Mouse (Mus musculus) neural tube, embryonic 14.5 days (tissue): Measurements from ENCODE around the gene Csnk1d. TPM values are rescaled to one million over a fixed set of nuclear protein-coding genes. Genes with fewer than 3 reads are reported as not detected.

Experiments
- ATAC-seq: fragments of 200-750 bp; cut with Nextera tagmentation; 2 replicates; pipeline ENCODE4 v1.8.0; 2017; ENCODE audit warnings: low read depth, mild to moderate bottlenecking, moderate TSS enrichment, moderate library complexity
- H3K27ac ChIP-seq: fragments of 300-500 bp; sonication (generic); 2 replicates; pipeline ENCODE4 v1.5.1; 2014; ENCODE audit warnings: low read depth, mild to moderate bottlenecking, control low read depth, low read length, moderate library complexity, mixed read lengths
- H3K27me3 ChIP-seq: fragments of 300-500 bp; sonication (generic); 2 replicates; pipeline ENCODE4 v1.6.1; 2014; ENCODE audit warnings: low read length; ENCODE audit not compliant: control insufficient read depth, insufficient read depth
- H3K36me3 ChIP-seq: fragments of 300-500 bp; sonication (generic); 2 replicates; pipeline ENCODE4 v1.6.1; 2014; ENCODE audit warnings: low read length, mixed read lengths; ENCODE audit not compliant: control insufficient read depth, insufficient read depth
- H3K4me1 ChIP-seq: fragments of 300-500 bp; sonication (generic); 2 replicates; pipeline ENCODE4 v1.6.1; 2014; ENCODE audit warnings: low read length; ENCODE audit not compliant: control insufficient read depth, insufficient read depth
- H3K4me2 ChIP-seq: fragments of 300-500 bp; sonication (generic); 2 replicates; pipeline ENCODE4 v1.6.1; 2014; ENCODE audit warnings: mild to moderate bottlenecking, low read depth, low read length, control low read depth
- H3K4me3 ChIP-seq: fragments of 300-500 bp; sonication (generic); 2 replicates; pipeline ENCODE4 v1.5.1; 2014; ENCODE audit warnings: low read depth, low read length, control low read depth, mixed read lengths
- H3K9ac ChIP-seq: fragments of 300-500 bp; sonication (generic); replicated peaks from 2 replicates; pipeline ENCODE4 v1.6.1; 2014; ENCODE audit warnings: low read depth, mild to moderate bottlenecking, control low read depth, low read length, mixed read lengths
- H3K9me3 ChIP-seq: fragments of 300-500 bp; sonication (generic); 2 replicates; pipeline ENCODE4 v1.6.1; 2016; ENCODE audit warnings: low read length; ENCODE audit not compliant: control insufficient read depth
- WGBS: fragments of 180-500 bp; shearing (Covaris S2); extraction: QIAGEN DNeasy Blood & Tissue Kit; methylation state at CpG from one replicate; pipeline ENCODE4 v1.1.7; 2014; 5-methylcytosine and 5-hydroxymethylcytosine counted together
- polyA plus RNA-seq: library from polyadenylated mRNA; unstranded; fragments of >200 nt; fragmentation: Nextera tagmentation; extraction: Ambion mirVana; gene quantifications from 2 replicates; pipeline ENCODE4 v1.2.1, GENCODE M21; 2014

Csnk1d gene
- polyA plus RNA-seq, 1 experiment from 2014 or later = 57.8 TPM

DNA sequence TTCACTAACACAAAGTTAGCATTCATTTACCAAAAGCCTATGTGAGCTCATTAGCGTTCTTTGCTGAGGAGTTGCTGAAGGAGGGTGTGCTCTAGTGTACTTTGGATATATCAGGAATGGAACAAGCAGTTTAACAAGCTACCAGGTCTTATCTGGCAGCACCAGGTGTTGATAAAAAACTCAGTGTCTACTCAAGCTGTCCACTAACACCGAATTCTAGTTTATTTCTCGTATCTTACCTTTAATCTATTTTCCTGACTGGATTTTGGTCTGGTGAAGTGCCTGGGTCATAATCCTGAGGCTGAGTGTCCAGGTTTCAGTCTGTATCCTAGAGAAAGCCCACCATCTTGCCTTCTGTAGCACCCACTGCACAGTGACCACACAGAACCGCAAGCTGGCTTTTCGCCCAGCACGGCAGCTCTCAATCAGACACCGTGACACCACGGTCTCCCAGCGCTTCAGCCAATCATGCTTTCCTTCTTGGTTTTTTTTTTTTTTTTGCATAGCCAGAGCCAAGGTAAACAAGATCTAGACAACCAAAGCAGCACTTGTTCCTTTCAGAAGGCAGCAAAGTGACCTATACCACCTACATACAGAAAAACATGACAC is 10.6 kb downstream of the Csnk1d start:
- no peak overlapping the region for H3K4me3 ChIP-seq
- no peak overlapping the region for H3K27ac ChIP-seq
- no peaks in the 10 kb centered on the region for H3K27me3 ChIP-seq
- no peaks in the 10 kb centered on the region for H3K4me1 ChIP-seq
- H3K9ac ChIP-seq = no peak overlapping the region
- H3K9me3 ChIP-seq = no peaks in the 10 kb centered on the region
- no peak overlapping the region for H3K4me2 ChIP-seq
- WGBS = 74% methylated on average over 9 of the region's 9 CpGs
- H3K36me3 ChIP-seq = peaks cover 23% of the 10 kb centered on the region
- no peak for ATAC-seq

- Histone ChIP-seq H3K9ac (no peak overlapping the region), H3K4me2 (no peak overlapping the region), H3K4me1 (no peaks in the 10 kb centered on the region), H3K9me3 (no peaks in the 10 kb centered on the region), H3K27ac (no peak overlapping the region), H3K27me3 (no peaks in the 10 kb centered on the region), H3K4me3 (no peak overlapping the region), H3K36me3 (peaks cover 27% of the 10 kb centered on the region)
- 87% methylated on average over 8 of the region's 8 CpGs for WGBS
- ATAC-seq = no peak
Measured at GRCm38 (mm10) chr11:120979711-120980426, 11.3 kb downstream of the Csnk1d start.

- Histone ChIP-seq H3K36me3 (peaks cover 71% of the 10 kb centered on the region), H3K27me3 (no peaks in the 10 kb centered on the region), H3K4me3 (no peak overlapping the region), H3K9me3 (no peaks in the 10 kb centered on the region), H3K27ac (no peak overlapping the region), H3K4me2 (no peak overlapping the region), H3K9ac (no peak overlapping the region), H3K4me1 (no peaks in the 10 kb centered on the region)
- ATAC-seq = no peak
- WGBS = 86% methylated on average over 6 of the region's 6 CpGs
Measured at GRCm38 (mm10) chr11:120973318-120973717, 17.8 kb downstream of the Csnk1d start.

GRCm38 (mm10) chr11:120971237-120971636 is 19.9 kb downstream of the Csnk1d start:
- Histone ChIP-seq H3K4me1 (no peaks in the 10 kb centered on the region), H3K27me3 (no peaks in the 10 kb centered on the region), H3K4me3 (no peak overlapping the region), H3K36me3 (peaks cover 90% of the 10 kb centered on the region), H3K9ac (no peak overlapping the region), H3K4me2 (no peak overlapping the region), H3K27ac (no peak overlapping the region), H3K9me3 (no peaks in the 10 kb centered on the region)
- 94% methylated on average over 5 of the region's 5 CpGs for WGBS
- ATAC-seq = no peak

GRCm38 (mm10) chr11:120969742-120970141 is 21.4 kb downstream of the Csnk1d start:
- Histone ChIP-seq H3K9me3 (no peaks in the 10 kb centered on the region), H3K4me1 (no peaks in the 10 kb centered on the region)
- WGBS = 94% methylated on average over 5 of the region's 5 CpGs

DNA sequence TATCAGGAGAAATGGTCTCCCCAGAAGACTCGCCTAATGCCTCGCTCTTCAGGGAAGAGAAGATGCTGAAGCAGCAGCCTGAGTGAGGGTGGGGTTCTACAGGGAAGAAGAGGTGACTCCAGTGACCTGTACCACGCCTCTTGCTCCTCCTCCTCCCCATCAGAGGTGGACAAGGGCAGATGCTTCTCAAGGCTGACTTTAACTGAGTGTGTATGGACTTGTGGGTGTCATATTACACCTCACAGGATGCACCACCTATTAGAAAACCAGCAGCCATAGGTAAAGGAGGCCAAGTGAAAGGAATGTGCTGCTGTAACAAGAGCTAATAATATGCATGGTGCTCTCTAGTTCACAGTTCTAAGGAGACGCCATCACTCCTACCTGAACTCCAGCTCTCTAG is 25.5 kb downstream of the Csnk1d start:
- no peak overlapping the region for H3K27ac ChIP-seq
- H3K27me3 ChIP-seq = no peaks in the 10 kb centered on the region
- no peak for ATAC-seq
- H3K4me1 ChIP-seq = no peaks in the 10 kb centered on the region
- H3K4me3 ChIP-seq = no peak overlapping the region
- peaks cover 81% of the 10 kb centered on the region for H3K36me3 ChIP-seq
- H3K4me2 ChIP-seq = no peak overlapping the region
- 80% methylated on average over 4 of the region's 4 CpGs for WGBS
- no peak overlapping the region for H3K9ac ChIP-seq
- H3K9me3 ChIP-seq = no peaks in the 10 kb centered on the region

More at GRCm38 (mm10) chr11:120969742-120970141, 21.4 kb downstream of the Csnk1d start:
- Histone ChIP-seq H3K36me3 (peaks cover 97% of the 10 kb centered on the region), H3K27me3 (no peaks in the 10 kb centered on the region), H3K4me3 (no peak overlapping the region), H3K4me2 (no peak overlapping the region), H3K27ac (no peak overlapping the region), H3K9ac (no peak overlapping the region)
- no peak for ATAC-seq

DNA sequence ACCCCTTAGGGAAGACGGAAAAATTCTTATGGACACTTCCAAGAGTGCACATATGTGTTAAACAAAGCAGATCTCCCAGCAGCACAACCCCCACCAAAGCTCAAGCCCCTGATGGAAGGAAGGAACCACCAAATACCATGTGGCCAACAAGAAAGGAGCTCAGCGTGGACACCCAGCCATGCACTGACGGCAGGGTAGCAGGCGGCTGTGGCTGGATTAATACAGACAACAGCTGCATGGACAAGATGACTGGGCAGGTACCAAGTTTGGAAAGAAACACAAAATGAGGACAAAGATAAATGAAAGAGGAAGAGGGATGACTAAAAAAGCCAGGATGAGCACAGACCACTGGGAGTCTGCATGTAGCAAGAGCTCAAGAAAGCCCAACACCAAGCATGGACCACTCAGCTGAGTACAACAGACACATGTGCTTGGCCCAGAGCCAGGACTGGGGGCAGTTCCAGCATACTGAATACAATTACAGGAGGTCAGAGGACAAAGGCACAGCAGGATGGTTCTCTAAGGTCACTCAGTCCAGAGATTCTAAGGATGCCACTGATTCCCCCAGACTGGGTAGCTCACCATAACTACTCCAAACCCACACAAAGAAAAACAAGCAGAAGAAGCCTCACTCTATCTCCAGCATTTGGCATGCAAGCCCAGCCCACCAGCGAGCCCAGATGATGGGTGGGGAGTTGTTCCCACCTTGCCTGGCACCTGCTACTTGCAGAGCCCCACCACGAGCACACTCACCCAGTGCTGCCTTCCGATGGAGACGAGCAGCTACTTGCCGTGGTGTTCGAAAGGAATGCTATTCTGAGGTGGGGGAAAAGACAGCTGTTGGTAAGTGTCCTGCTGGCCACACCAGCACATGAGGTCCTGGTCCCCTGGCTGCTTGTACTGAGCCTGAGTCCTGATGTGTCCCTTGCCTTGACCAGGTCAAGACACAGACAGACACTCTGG is 26.7 kb downstream of the Csnk1d start:
- Histone ChIP-seq H3K9ac (no peak overlapping the region), H3K4me3 (no peak overlapping the region), H3K4me2 (no peak overlapping the region), H3K36me3 (peaks cover 70% of the 10 kb centered on the region), H3K4me1 (no peaks in the 10 kb centered on the region), H3K27me3 (no peaks in the 10 kb centered on the region), H3K9me3 (no peaks in the 10 kb centered on the region), H3K27ac (no peak overlapping the region)
- ATAC-seq = no peak
- WGBS = 76% methylated on average over 10 of the region's 10 CpGs

GRCm38 (mm10) chr11:120962909-120963308 is 28.2 kb downstream of the Csnk1d start:
- Histone ChIP-seq H3K4me1 (no peaks in the 10 kb centered on the region), H3K27ac (no peak overlapping the region)
- WGBS = 87% methylated on average over 7 of the region's 7 CpGs

More at GRCm38 (mm10) chr11:120962909-120963308, 28.2 kb downstream of the Csnk1d start:
- Histone ChIP-seq H3K9ac (no peak overlapping the region), H3K4me3 (no peak overlapping the region), H3K9me3 (no peaks in the 10 kb centered on the region), H3K27me3 (no peaks in the 10 kb centered on the region), H3K36me3 (peaks cover 55% of the 10 kb centered on the region), H3K4me2 (no peak overlapping the region)
- no peak for ATAC-seq
